Mouse (Mus musculus) testis, postnatal 10 days (tissue): Measurements from ENCODE around the gene Lyg2.

Experiments used
- DNase-seq: peaks from one replicate; pipeline ENCODE4 v3.0.0; 2021; ENCODE audit warnings: low spot score

The Lyg2 gene

DNA sequence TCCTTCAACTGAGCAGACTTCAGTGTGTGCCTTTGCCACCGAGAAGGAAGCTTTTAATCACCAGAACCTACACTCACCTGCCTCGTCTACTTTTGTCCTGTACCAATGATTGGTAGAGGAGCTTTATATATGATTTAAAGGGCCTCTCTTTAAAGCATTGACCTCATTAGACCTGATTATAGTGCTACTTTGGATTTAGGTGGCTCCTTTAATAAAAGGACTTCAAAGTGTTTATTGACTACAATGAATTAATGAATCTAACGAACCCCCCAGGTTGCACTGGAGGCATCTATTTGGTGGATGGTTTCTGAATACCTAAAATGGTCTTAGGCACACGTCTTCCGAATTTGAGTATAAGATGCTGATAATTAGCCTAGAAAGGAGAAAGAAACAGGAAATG lies at the start of gene Lyg2:
Gene Lyg2, minus strand, starts transcription at position 101 of the 400 bp plus-strand sequence.
- no peak for DNase-seq

DNA sequence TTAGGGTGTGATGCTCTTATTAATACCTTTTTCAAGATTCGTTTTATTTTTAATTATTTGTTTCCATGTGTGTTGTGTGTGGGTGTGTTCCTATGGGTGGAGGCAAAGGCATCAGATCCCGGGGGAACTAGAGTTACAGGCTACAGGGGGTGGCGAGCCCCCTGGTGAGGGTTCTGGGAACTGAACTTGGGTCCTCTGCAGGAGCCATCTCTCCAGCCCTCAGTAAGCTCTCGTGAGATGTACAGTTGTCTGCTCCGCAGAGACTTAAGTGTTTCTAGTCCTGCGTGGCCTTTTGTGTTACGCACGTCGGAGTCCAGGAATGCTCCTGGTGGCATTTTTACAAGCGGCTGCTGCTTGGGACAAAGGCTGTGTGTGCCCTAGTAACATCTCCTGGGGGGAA lies 49.3 kb upstream of the Lyg2 start:
- no peak for DNase-seq

GRCm38 (mm10) chr1:37959486-37959885 lies 43.2 kb upstream of the Lyg2 start:
- DNase-seq: no peak

GRCm38 (mm10) chr1:37958516-37958915 lies 42.2 kb upstream of the Lyg2 start:
- no peak for DNase-seq

DNA sequence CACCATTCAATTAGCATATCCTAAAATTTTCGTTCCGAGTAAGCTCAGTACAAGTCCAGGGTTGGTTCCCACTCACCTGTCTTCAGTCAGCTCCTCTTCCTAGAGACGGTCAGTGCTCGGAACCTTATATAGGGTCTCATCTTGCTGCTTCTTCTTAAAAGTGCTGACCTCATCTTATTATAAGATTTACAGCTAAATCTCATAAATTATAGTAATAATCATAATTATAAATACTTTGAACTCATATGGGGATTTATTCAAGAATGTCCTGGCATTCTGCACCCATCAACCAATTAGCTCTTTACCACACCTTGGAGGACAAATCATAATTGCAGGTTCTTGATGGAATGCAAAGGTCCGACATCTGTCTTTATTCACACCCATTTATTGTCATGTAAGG lies 41.4 kb upstream of the Lyg2 start, which contains the start of gene Lyg1:
Gene Lyg1, minus strand, starts transcription at position 101 of the 400 bp plus-strand sequence.
- DNase-seq: no peak

GRCm38 (mm10) chr1:37956690-37957431 lies 40.6 kb upstream of the Lyg2 start:
- no peak for DNase-seq

- DNase-seq: no peak
These were observed 39.0 kb upstream of the Lyg2 start for GRCm38 (mm10) chr1:37955251-37955650.

GRCm38 (mm10) chr1:37954786-37955185 lies 38.5 kb upstream of the Lyg2 start:
- DNase-seq: no peak

DNA sequence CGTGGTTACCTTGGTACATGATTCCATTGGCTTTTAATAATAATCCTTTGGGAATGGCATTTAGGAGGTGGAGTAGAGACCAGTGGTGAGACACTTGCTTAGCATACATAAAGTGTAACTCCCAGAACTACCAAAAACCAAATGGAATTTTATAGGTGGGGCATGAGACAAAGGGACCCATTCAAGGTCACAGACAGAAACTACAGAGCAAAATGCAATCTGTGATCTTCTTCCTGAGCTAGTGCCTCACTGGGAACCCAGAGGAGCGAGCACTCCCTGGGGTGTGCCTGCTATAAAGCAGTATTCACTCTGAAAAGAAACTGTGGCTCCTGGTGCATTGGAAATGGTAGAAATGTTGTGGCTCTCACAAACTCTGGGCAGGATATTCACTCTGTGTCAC lies 32.6 kb upstream of the Lyg2 start:
- DNase-seq: no peak

DNA sequence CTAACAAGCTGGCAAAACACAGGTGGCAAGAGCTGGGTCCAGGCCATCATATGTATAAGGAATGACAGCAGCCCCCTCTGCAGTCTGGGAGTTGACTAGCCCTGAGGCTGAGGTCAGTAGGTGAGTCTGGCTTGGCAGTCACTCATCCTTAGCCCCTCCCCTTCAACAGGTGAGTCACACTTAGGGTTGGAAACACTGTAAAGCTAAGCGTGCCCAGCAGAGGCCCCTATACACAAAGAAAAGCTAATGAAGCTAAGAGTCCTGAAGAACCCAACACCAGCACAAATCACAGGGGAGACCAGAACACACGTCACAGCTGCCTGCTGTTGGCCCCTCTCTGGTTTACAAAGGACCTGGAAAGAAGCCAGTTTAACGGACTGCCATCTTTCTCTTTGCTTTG lies 15.5 kb upstream of the Lyg2 start:
- peak; percentile 44 for DNase-seq

GRCm38 (mm10) chr1:37925971-37926370 lies 9.7 kb upstream of the Lyg2 start:
- peak; percentile 12 for DNase-seq

DNA sequence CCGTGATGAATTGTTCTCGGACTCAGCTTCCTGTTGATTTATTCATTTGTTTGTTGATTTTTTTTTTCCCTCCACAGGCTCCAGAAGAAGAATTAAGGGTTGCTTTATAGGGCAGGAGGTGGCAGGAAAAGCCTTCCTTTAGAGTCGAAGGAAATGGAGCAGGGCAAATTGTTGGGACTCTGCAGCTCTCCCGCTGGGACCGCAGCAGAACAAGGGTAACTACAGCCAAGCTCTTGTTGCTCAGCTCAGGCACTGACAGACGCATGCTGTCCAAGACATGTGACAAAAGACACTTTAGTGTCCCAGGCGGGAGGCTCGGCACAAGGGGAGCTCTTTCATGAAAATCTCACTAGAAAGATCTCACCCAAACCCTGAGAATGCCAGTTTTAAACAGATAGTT lies 6.2 kb upstream of the Lyg2 start:
- peak; percentile 27 for DNase-seq

DNA sequence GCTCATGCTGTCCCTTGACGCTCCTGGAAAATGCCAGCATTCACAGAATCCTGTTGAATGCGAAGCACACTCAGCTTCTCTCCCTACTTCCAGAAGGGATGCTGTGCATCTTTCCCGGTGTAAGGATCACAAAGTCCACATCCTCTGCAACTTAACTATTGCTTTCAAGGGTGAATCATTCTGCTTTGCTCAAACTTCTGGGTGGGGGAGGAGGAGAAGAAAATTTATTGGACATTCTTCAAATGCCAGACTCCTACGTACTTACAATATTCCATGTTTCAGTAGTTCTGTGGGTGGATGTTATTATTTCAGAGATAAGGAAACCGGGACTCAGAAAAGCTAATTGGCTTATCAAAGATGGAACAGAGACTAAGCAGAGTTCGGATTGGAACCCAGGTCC lies 1.8 kb upstream of the Lyg2 start:
- no peak for DNase-seq

DNA sequence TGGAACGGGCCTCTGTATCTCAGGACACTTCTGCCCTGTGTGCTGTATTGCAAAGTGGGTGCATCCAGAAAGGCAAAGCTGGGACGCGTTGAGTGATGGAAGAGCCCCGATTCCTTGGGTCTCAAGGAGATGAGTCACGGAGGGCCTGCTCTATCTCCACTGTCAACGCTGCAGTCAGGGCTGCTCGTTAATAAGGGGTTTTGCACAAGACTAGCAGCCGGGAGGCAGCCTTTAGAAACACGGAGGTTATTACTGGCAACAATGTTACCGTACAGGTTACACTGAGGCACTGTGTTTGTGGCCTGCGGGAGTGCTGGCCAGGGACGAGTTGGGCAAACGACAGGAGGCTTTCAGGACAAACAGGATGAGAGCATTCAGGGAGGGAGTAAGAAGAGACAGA lies 1.4 kb upstream of the Lyg2 start:
- peak; percentile 49 for DNase-seq

DNA sequence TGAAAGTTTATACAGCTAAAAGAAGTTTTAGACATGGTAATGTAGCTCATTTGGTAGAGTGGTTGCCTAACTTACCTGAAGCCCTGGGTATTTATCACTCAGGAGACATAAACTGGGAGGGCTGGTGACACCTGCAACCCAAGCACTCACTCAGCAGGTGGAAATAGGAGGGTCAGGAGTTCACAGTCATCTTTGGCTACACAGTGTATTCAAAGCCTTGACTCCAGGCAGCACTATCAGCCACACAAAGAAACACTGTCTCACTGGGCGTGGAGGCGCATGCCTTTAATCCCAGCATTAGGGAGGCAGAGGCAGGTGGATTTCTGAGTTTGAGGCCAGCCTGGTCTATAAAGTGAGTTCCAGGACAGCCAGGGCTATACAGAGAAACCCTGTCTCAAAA lies 3.5 kb downstream of the Lyg2 start:
- DNase-seq: no peak

GRCm38 (mm10) chr1:37903178-37903577 lies 13.1 kb downstream of the Lyg2 start:
- DNase-seq: peak; percentile 62

GRCm38 (mm10) chr1:37900288-37900687 lies 16.0 kb downstream of the Lyg2 start:
- DNase-seq: no peak

DNA sequence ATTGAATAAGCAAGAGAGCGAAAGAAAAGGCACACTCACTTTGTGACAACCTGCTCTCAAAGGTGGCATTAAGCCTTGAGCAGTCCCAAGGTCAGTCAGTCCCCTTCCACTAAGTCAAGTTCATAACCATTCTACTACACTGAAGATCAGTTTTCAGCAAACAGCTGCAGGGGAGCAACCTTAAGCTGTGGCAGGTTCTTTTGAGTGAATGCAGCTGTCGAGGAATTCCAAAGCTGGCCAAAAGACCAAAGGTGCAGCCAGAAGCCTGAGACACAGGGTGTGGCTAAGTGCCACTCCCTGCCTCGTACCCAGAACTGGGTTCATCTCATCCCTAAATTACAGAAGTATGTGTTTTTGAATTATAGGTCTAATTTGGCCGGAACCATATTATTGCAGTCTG lies 16.5 kb downstream of the Lyg2 start:
- DNase-seq: no peak

DNA sequence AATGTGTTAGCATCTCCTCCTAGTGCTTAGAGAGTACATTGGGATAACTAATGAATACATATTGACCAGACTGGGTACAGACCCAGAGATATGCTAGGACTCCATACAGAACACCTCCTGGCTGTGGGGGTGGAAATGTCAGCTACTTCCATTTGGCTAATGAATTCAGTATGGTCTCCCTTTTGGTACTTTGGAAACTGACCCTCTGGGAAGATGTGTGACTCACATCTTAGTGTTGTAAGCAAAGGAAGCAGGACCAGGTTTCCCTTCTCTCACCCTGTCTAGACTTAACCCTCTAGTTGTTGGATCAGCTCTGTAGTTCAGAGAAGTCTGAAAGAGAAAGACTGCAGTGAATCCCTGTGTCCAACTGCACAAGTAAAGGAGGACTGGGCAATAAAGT lies 21.7 kb downstream of the Lyg2 start:
- DNase-seq: no peak

- DNase-seq: no peak
These were observed 24.9 kb downstream of the Lyg2 start for GRCm38 (mm10) chr1:37891400-37891799.

- DNase-seq: peak; percentile 92
These were observed 26.2 kb downstream of the Lyg2 start, which contains the start of the genes Mitd1 and Mrpl30 for GRCm38 (mm10) chr1:37890025-37890652. Gene Mitd1, minus strand, starts transcription at chr1:37890411. Gene Mrpl30, plus strand, starts transcription at chr1:37890477.

DNA sequence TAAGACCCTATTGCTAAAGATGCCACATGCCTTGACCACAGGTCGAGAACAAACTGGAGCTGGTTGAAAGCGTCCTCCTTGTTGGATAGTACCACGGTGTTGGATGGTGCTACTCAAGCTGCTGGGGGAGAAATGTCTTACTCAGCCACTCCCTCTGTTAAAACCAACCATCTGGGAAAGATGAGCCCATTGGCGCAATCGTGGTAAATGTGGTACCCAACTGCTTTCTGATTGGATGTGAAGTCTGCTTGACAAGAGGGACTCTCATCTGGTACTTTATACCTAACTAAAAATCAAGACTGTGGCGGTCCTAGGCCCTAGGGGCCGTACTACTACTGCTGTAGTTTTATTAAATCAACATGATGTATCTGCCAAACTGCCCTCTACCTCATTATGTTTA lies 27.1 kb downstream of the Lyg2 start:
- DNase-seq: no peak

DNA sequence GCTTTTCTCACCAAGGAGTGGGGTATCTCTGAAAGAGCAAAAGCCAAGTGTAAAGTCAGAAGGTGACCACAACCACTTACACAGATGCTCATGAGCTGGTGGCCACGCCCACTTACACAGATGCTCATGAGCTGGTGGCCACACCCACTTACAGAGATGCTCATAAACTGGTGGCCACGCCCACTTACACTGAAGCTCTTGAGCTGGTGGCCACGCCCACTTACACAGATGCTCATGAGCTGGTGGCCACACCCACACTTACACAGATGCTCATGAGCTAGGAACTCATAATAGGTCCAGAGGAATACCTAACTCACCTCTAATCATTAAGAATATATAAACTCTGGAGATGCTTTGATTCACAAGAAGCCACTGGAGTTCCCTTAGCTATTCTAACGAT lies 31.8 kb downstream of the Lyg2 start:
- DNase-seq: no peak

DNA sequence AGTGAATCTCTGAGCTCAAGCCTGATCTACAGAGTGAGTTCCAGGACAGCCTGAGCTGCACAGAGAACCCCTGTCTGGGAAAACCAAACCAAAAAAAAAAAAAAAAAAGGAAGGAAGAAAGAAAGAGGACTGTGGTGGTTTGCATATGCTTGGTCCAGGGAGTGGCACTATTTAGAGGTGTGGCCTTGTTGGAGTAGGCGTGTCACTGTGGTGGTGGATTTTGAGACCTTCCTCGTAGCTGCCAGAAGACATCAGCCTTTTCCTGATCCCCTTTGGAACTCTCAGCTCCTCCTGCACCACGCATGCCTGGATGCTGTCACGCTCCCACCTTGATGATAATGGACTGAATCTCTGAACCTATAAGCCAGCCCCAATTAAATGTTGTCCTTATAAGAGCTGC lies 32.9 kb downstream of the Lyg2 start:
- no peak for DNase-seq
